Mouse (Mus musculus) heart, embryonic 11.5 days (tissue): ENCODE results near the gene Acnat1. TPM values are rescaled to one million over a fixed set of nuclear protein-coding genes. Genes with fewer than 3 reads are reported as not detected.
"Not testable (repeated sequence)": the region's sequence is repeated elsewhere in the genome, so short reads cannot be mapped to it uniquely, and the experiment has no call there.

Experiments used
- ATAC-seq: fragments of 200-750 bp; cut with Nextera tagmentation; replicated peaks from 2 replicates; pipeline ENCODE4 v1.8.0; 2017; ENCODE audit warnings: moderate library complexity; ENCODE audit not compliant: insufficient number of reproducible peaks, low FRiP score, low TSS enrichment
- H3K27ac ChIP-seq: fragments of 300-500 bp; sonication (generic); 2 replicates; pipeline ENCODE4 v1.5.1; 2014; ENCODE audit warnings: mild to moderate bottlenecking, low read depth, low read length
- H3K27me3 ChIP-seq: fragments of 300-500 bp; sonication (generic); 2 replicates; pipeline ENCODE4 v1.6.1; 2014; ENCODE audit warnings: mild to moderate bottlenecking, low read length, mixed read lengths; ENCODE audit not compliant: control insufficient read depth, insufficient read depth
- H3K36me3 ChIP-seq: fragments of 300-500 bp; sonication (generic); 2 replicates; pipeline ENCODE4 v1.6.1; 2014; ENCODE audit warnings: mild to moderate bottlenecking, low read length, moderate library complexity, mixed read lengths; ENCODE audit not compliant: control insufficient read depth, insufficient read depth
- H3K4me1 ChIP-seq: fragments of 300-500 bp; sonication (generic); 2 replicates; pipeline ENCODE4 v1.6.1; 2014; ENCODE audit warnings: low read length; ENCODE audit not compliant: control insufficient read depth, insufficient read depth
- H3K4me2 ChIP-seq: fragments of 300-500 bp; sonication (generic); 2 replicates; pipeline ENCODE4 v1.6.1; 2014; ENCODE audit warnings: mild to moderate bottlenecking, moderate library complexity
- H3K4me3 ChIP-seq: fragments of 300-500 bp; sonication (generic); 2 replicates; pipeline ENCODE4 v1.5.1; 2014; ENCODE audit warnings: low read depth, low read length
- H3K9ac ChIP-seq: fragments of 300-500 bp; sonication (generic); 2 replicates; pipeline ENCODE4 v1.6.1; 2014; ENCODE audit warnings: mild to moderate bottlenecking, low read depth, low read length, moderate library complexity
- H3K9me3 ChIP-seq: fragments of 300-500 bp; sonication (generic); replicated peaks from 2 replicates; pipeline ENCODE4 v1.6.1; 2016; ENCODE audit warnings: low read length; ENCODE audit not compliant: control insufficient read depth
- WGBS: fragments of 180-500 bp; shearing (Covaris S2); extraction: QIAGEN DNeasy Blood & Tissue Kit; methylation state at CpG from one replicate; pipeline ENCODE4 v1.1.7; 2014; ENCODE audit not compliant: insufficient replicate concordance; 5-methylcytosine and 5-hydroxymethylcytosine counted together
- polyA plus RNA-seq: library from polyadenylated mRNA; unstranded; fragments of >200 nt; fragmentation: Nextera tagmentation; extraction: Ambion mirVana; gene quantifications from 2 replicates; pipeline ENCODE4 v1.2.1, GENCODE M21; 2014

The Acnat1 gene
- polyA plus RNA-seq, 1 experiment from 2014 or later, result not detected

- ATAC-seq, result not testable (repeated sequence)
- 68% methylated on average over 2 of the region's 2 CpGs for WGBS
These were observed 63.6 kb downstream of the Acnat1 start for GRCm38 (mm10) chr4:49410151-49410550.

GRCm38 (mm10) chr4:49407957-49408356, 65.8 kb downstream of the Acnat1 start, which contains the start of gene Acnat2:
Gene Acnat2 (minus strand): TSS chr4:49408151.
- not testable (repeated sequence) for H3K27me3 ChIP-seq, H3K4me3 ChIP-seq, H3K9ac ChIP-seq, H3K4me1 ChIP-seq, ATAC-seq, H3K4me2 ChIP-seq, H3K36me3 ChIP-seq, H3K27ac ChIP-seq, H3K9me3 ChIP-seq
- WGBS, result 77% methylated on average over 5 of the region's 5 CpGs

More at GRCm38 (mm10) chr4:49410151-49410550, 63.6 kb downstream of the Acnat1 start:
- H3K9me3 ChIP-seq, H3K4me1 ChIP-seq, H3K9ac ChIP-seq, H3K27me3 ChIP-seq, H3K4me2 ChIP-seq, H3K36me3 ChIP-seq, H3K4me3 ChIP-seq, H3K27ac ChIP-seq: not testable (repeated sequence)

Other genes with a start within 250 kb of the Acnat1 start
- not detected in 2 replicates for gene Acnat2, start 65.8 kb downstream of the Acnat1 start, polyA plus RNA-seq
- 0.10 TPM in 1 of 2 replicates, not detected in the other for gene Baat, start 32.6 kb upstream of the Acnat1 start, polyA plus RNA-seq
- 71.8 and 72.9 TPM in 2 replicates for gene Mrpl50, start 47.2 kb upstream of the Acnat1 start, polyA plus RNA-seq
- 6.8 and 7.3 TPM in 2 replicates for gene Zfp189, start 47.3 kb upstream of the Acnat1 start, polyA plus RNA-seq
- gene Aldob, start 75.6 kb upstream of the Acnat1 start, polyA plus RNA-seq, result 0.17 and 0.79 TPM in 2 replicates
- 41.8 and 47.8 TPM in 2 replicates for gene Tmem246, start 124.0 kb upstream of the Acnat1 start, polyA plus RNA-seq
- gene Rnf20, start 158.1 kb upstream of the Acnat1 start, polyA plus RNA-seq, result 35.3 and 35.8 TPM in 2 replicates
- gene Ppp3r2, start 208.1 kb upstream of the Acnat1 start, polyA plus RNA-seq, result 0.27 TPM in 1 of 2 replicates, not detected in the other